Mouse (Mus musculus) intestine, embryonic 16.5 days (tissue): Measurements from ENCODE around the gene Ip6k1. TPM values are rescaled to one million over a fixed set of nuclear protein-coding genes. Genes with fewer than 3 reads are reported as not detected.

Experiments
- ATAC-seq: fragments of 200-750 bp; cut with Nextera tagmentation; 2 replicates; pipeline ENCODE4 v1.8.0; 2017; ENCODE audit warnings: moderate TSS enrichment, moderate library complexity
- H3K27ac ChIP-seq: fragments of 300-500 bp; sonication (generic); 2 replicates; pipeline ENCODE4 v1.5.1; 2014; ENCODE audit warnings: mild to moderate bottlenecking, low read length
- H3K27me3 ChIP-seq: fragments of 300-500 bp; sonication (generic); replicated peaks from 2 replicates; pipeline ENCODE4 v1.6.1; 2014; ENCODE audit warnings: low read length, control low read depth, mixed read lengths; ENCODE audit not compliant: control insufficient read depth, insufficient read depth
- H3K36me3 ChIP-seq: fragments of 300-500 bp; sonication (generic); 2 replicates; pipeline ENCODE4 v1.6.1; 2014; ENCODE audit warnings: low read length, control low read depth; ENCODE audit not compliant: control insufficient read depth, insufficient read depth
- H3K4me1 ChIP-seq: fragments of 300-500 bp; sonication (generic); 2 replicates; pipeline ENCODE4 v1.6.1; 2014; ENCODE audit warnings: low read length, control low read depth, mixed read lengths; ENCODE audit not compliant: control insufficient read depth, insufficient read depth
- H3K4me2 ChIP-seq: fragments of 300-500 bp; sonication (generic); 2 replicates; pipeline ENCODE4 v1.6.1; 2014; ENCODE audit warnings: low read depth, low read length, control low read depth
- H3K4me3 ChIP-seq: fragments of 300-500 bp; sonication (generic); 2 replicates; pipeline ENCODE4 v1.5.1; 2014; ENCODE audit warnings: mild to moderate bottlenecking, low read length
- H3K9ac ChIP-seq: fragments of 300-500 bp; sonication (generic); 2 replicates; pipeline ENCODE4 v1.6.1; 2014; ENCODE audit warnings: low read depth, low read length
- H3K9me3 ChIP-seq: fragments of 300-500 bp; sonication (generic); 2 replicates; pipeline ENCODE4 v1.6.1; 2016; ENCODE audit warnings: low read length, control low read depth; ENCODE audit not compliant: control insufficient read depth
- WGBS: fragments of 180-500 bp; shearing (Covaris S2); extraction: QIAGEN DNeasy Blood & Tissue Kit; methylation state at CpG from one replicate; pipeline ENCODE4 v1.1.7; 2014; 5-methylcytosine and 5-hydroxymethylcytosine counted together
- polyA plus RNA-seq: library from polyadenylated mRNA; unstranded; fragments of >200 nt; fragmentation: Nextera tagmentation; extraction: Ambion mirVana; gene quantifications from 2 replicates; pipeline ENCODE4 v1.2.1, GENCODE M21; 2015

The Ip6k1 gene
- 37.1 and 40.5 TPM in 2 replicates for polyA plus RNA-seq

DNA sequence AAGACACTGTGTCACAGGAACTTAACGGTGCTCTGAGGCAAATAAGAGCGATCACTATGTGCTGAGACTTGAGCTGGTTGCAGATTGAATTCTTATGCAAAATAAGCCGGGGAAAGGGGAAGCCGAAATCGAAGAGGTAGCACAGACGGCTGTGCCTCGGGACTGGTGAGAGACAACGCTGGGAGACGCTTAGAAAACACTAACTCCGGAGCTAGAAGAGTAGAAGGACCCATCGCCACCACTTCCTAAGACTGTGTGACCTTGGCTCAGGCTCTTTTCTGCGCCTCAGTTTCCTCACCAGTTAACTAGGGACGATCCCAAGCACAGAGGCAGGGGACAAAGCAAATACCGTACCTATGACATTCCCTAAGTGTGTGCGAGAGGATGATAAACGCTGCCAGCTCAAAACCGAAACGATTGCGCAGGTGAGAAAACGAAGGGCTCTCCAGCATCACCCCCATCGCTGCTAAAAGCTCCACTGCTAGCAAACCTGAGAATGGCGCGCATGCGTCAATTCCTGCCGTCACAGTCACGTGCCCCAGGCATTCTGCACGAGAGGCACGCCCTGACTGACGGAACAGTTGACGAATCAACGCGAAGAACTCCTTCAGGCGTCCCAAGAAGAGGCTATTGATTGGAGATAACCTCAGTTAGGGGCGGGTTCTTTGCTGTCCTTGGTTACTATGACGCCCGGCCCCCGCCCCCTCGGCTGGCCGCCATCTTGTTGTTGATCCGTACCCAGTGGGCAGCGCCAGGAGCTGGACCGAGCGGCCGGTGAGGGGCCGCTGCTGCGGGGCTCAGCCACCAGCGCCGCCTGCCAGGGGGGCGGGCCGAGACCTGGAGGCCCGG lies at the start of gene Ip6k1:
Gene Ip6k1 (plus strand): TSS at position 580 of the 849 bp plus-strand sequence.
- Histone ChIP-seq H3K4me2 (peak within 1 kb of the TSS; percentile 96), H3K27ac (peak within 1 kb of the TSS; percentile 95), H3K36me3 (no peaks in the 10 kb centered on the region), H3K9ac (peak within 1 kb of the TSS; percentile 99), H3K4me3 (peak within 1 kb of the TSS; percentile 99), H3K4me1 (peaks cover 19% of the 10 kb centered on the region), H3K9me3 (no peaks in the 10 kb centered on the region), H3K27me3 (no peaks in the 10 kb centered on the region)
- peak; percentile 99 for ATAC-seq
- WGBS, result under 1% methylated on average over 51 of the region's 51 CpGs

DNA sequence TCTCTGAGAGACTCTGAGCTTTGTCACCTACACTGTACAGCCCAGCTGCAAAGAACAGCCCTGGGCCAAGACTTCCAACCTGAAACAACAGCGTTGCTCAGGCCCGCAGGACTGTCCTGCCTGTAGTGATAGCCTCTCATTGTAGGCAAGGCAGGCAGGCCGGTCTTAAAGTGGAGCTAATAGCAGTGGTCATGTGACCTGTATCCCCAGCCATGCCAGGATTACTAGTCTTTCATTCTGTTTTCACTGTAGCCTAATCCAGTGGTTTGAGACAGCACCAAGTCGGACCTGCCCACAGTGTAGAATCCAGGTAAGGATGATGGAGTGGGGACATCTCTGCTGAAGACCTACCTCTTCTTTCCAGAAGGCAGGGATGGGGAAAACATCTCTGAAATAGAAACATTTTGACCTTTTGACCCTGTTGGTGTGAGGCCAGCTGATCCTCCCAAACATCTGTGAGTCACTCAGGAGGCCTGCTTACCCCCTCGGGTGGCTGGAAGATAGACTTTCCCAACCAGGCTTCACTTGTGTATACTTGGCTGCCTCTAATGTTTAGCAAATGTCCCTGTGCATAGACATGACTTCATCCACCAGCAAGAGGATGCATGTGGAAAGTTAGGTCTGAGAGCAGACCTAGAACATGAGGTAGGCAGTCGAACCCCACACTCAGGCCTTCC lies 46.5 kb upstream of the Ip6k1 start:
- H3K27me3 ChIP-seq, result no peaks in the 10 kb centered on the region
- H3K4me2 ChIP-seq, result no peak overlapping the region
- H3K27ac ChIP-seq, result no peak overlapping the region
- H3K9ac ChIP-seq, result no peak overlapping the region
- WGBS, result 73% methylated on average over 6 of the region's 6 CpGs
- peaks cover 6% of the 10 kb centered on the region for H3K4me1 ChIP-seq
- no peaks in the 10 kb centered on the region for H3K9me3 ChIP-seq
- H3K4me3 ChIP-seq, result no peak overlapping the region
- peaks cover 2% of the 10 kb centered on the region; the same call in 1 of the 2 replicates for H3K36me3 ChIP-seq
- no peak for ATAC-seq

- Histone ChIP-seq H3K27me3 (no peaks in the 10 kb centered on the region), H3K4me1 (peaks cover 3% of the 10 kb centered on the region; the same call in 1 of the 2 replicates), H3K9me3 (no peaks in the 10 kb centered on the region), H3K4me3 (no peak overlapping the region), H3K27ac (no peak overlapping the region), H3K36me3 (peaks cover 2% of the 10 kb centered on the region; the same call in 1 of the 2 replicates), H3K4me2 (no peak overlapping the region), H3K9ac (no peak overlapping the region)
- ATAC-seq, result no peak
- WGBS, result 58% methylated on average over 6 of the region's 6 CpGs
Observed at GRCm38 (mm10) chr9:107957141-107957540, 45.2 kb upstream of the Ip6k1 start.

GRCm38 (mm10) chr9:107959896-107960295 lies 42.4 kb upstream of the Ip6k1 start:
- Histone ChIP-seq H3K4me2 (no peak overlapping the region), H3K36me3 (peaks cover 2% of the 10 kb centered on the region; the same call in 1 of the 2 replicates), H3K9ac (no peak overlapping the region), H3K4me3 (no peak overlapping the region), H3K9me3 (no peaks in the 10 kb centered on the region), H3K4me1 (peaks cover 3% of the 10 kb centered on the region; the same call in 1 of the 2 replicates), H3K27ac (no peak overlapping the region), H3K27me3 (no peaks in the 10 kb centered on the region)
- no peak for ATAC-seq
- 60% methylated on average over 6 of the region's 6 CpGs for WGBS

DNA sequence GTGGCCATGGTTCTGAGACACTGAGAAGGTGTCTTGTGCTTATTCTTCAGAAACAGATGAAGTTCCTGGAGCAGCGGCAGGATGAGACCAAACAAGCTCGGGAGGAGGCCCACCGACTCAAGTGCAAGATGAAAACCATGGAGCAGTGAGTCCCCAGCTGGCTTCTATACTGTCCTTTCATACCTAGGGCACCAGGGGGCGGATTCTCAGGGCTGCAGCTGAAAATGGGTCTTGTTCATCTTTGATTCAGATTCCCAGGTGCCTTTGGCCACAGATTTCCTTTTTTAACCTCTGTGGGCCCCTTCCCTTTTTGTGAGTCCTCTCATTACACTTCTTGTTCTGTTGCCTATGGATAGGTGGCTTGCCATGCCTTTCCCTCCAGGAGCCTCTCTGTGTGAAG lies 41.4 kb upstream of the Ip6k1 start:
- H3K4me3 ChIP-seq, result no peak overlapping the region
- 85% methylated on average over 4 of the region's 4 CpGs for WGBS
- H3K9me3 ChIP-seq, result no peaks in the 10 kb centered on the region
- no peak for ATAC-seq
- no peak overlapping the region for H3K9ac ChIP-seq
- peaks cover 3% of the 10 kb centered on the region; the same call in 1 of the 2 replicates for H3K4me1 ChIP-seq
- H3K27me3 ChIP-seq, result no peaks in the 10 kb centered on the region
- H3K4me2 ChIP-seq, result no peak overlapping the region
- H3K27ac ChIP-seq, result no peak overlapping the region
- H3K36me3 ChIP-seq, result peaks cover 2% of the 10 kb centered on the region; the same call in 1 of the 2 replicates

DNA sequence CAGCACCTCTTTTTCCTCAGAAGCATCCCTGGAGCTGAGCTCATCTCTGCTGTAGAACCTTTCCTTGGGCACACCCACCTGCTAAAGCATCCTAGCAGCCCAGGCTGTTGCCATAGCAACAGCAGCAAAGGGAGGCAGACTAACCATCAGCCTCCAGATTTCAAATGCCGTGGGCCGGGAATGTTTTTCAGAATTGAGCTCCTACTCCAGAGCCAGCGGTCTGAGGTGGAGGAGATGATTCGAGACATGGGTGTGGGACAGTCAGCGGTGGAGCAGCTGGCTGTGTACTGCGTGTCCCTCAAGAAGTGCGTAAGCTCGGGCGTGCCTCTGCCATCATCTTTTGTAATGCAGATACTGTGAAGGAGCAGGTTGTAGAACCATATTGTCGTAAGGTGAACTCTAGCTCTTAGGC lies 40.9 kb upstream of the Ip6k1 start:
- H3K27me3 ChIP-seq, result no peaks in the 10 kb centered on the region
- H3K4me3 ChIP-seq, result no peak overlapping the region
- H3K9me3 ChIP-seq, result no peaks in the 10 kb centered on the region
- H3K36me3 ChIP-seq, result peaks cover 2% of the 10 kb centered on the region; the same call in 1 of the 2 replicates
- H3K4me2 ChIP-seq, result no peak overlapping the region
- peaks cover 3% of the 10 kb centered on the region; the same call in 1 of the 2 replicates for H3K4me1 ChIP-seq
- no peak overlapping the region for H3K27ac ChIP-seq
- 84% methylated on average over 10 of the region's 10 CpGs for WGBS
- no peak for ATAC-seq
- H3K9ac ChIP-seq, result no peak overlapping the region

GRCm38 (mm10) chr9:107961881-107962280 lies 40.4 kb upstream of the Ip6k1 start:
- H3K27me3 ChIP-seq, result no peaks in the 10 kb centered on the region
- no peaks in the 10 kb centered on the region for H3K9me3 ChIP-seq
- no peak overlapping the region for H3K4me2 ChIP-seq
- H3K9ac ChIP-seq, result no peak overlapping the region
- H3K36me3 ChIP-seq, result peaks cover 2% of the 10 kb centered on the region; the same call in 1 of the 2 replicates
- WGBS, result 56% methylated on average over 5 of the region's 5 CpGs
- H3K4me3 ChIP-seq, result no peak overlapping the region
- peak; percentile 58; the same call in 1 of the 2 replicates for ATAC-seq
- H3K27ac ChIP-seq, result no peak overlapping the region
- H3K4me1 ChIP-seq, result peaks cover 3% of the 10 kb centered on the region; the same call in 1 of the 2 replicates

GRCm38 (mm10) chr9:107962916-107963315 lies 39.4 kb upstream of the Ip6k1 start:
- 92% methylated on average over 9 of the region's 9 CpGs for WGBS

DNA sequence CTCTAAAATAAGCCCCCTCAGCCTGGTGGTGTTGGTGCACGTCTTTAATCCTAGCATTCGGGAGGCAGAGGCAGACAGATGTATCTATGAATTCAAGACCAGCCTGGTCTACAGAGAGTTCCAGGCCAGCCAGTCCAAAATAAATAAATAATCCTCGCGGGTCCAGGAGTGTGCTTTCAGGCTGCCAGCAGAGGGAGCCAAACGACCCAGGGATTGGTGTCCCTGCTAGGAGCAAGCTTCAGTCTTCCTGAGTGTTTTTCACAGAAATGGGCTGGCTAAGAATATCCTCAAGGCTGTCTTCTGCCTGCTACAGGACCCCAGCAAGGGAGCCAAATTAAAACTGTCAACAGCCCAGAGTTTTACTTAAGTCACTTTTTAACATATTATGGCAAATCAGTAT lies 38.6 kb upstream of the Ip6k1 start:
- peak; percentile 78 for ATAC-seq
- H3K9ac ChIP-seq, result no peak overlapping the region; the same call in 1 of the 2 replicates
- peaks cover 3% of the 10 kb centered on the region; the same call in 1 of the 2 replicates for H3K4me1 ChIP-seq
- H3K4me2 ChIP-seq, result no peak overlapping the region
- 16% methylated on average over 5 of the region's 5 CpGs for WGBS
- no peaks in the 10 kb centered on the region for H3K27me3 ChIP-seq
- H3K4me3 ChIP-seq, result no peak overlapping the region
- no peaks in the 10 kb centered on the region for H3K36me3 ChIP-seq
- no peak overlapping the region for H3K27ac ChIP-seq
- H3K9me3 ChIP-seq, result no peaks in the 10 kb centered on the region

More at GRCm38 (mm10) chr9:107962916-107963315, 39.4 kb upstream of the Ip6k1 start:
- Histone ChIP-seq H3K9me3 (no peaks in the 10 kb centered on the region), H3K4me1 (peaks cover 3% of the 10 kb centered on the region; the same call in 1 of the 2 replicates), H3K27ac (no peak overlapping the region), H3K9ac (no peak overlapping the region), H3K4me2 (no peak overlapping the region), H3K27me3 (no peaks in the 10 kb centered on the region), H3K4me3 (no peak overlapping the region), H3K36me3 (no peaks in the 10 kb centered on the region)
- ATAC-seq, result no peak
